Mouse (Mus musculus): ENCODE measurements around the gene Med29. TPM values are rescaled to one million over a fixed set of nuclear protein-coding genes. Genes with fewer than 3 reads are reported as not detected.
A peak's percentile ranks its signal among the peaks of the same experiment; 100 is the strongest.

The Med29 gene
- total RNA-seq, 2 experiments from 2014 or later: 22.1 to 28.3 TPM

DNA sequence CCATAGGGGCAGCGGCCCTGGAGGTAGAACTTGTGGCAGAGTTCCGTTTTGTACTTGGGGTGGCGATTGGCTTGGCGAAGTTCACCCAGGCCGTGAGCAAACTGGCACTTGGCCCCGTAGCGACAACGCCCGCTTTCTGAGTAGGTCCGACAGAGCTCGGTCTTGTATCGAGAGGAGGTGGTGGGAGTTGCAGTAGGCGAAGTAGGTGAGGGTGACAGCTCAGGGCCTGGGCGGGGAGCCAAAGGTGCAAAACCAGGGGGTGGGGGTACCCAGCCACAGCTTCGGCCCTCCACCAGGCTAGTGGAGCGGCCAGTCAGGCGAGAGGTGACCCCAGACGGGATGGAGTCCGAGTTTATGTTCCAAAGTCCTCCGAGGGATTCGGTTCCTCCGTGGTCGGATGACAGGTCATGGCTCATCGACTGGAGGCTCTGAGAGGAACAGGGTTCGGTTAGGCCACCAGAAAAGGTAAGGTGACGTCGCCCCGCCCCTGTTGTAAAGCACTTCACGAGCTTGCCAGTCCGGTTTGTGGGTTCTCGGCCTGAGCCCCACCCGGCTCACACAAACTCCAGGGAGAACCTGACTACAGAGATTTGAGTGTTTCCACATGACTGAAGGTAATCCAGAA is 14.3 kb downstream of the Med29 start:
- TF ChIP-seq CTCF (IDR thresholded peaks at IDR 0.05): no peak
- H3K4me3 ChIP-seq: peak overlapping the region; percentile 91
- peak overlapping the region; percentile 94 for H3K27ac ChIP-seq
- intact Hi-C loops (cut with DNase I): no loop called here
- DNase-seq: peak; percentile 78

DNA sequence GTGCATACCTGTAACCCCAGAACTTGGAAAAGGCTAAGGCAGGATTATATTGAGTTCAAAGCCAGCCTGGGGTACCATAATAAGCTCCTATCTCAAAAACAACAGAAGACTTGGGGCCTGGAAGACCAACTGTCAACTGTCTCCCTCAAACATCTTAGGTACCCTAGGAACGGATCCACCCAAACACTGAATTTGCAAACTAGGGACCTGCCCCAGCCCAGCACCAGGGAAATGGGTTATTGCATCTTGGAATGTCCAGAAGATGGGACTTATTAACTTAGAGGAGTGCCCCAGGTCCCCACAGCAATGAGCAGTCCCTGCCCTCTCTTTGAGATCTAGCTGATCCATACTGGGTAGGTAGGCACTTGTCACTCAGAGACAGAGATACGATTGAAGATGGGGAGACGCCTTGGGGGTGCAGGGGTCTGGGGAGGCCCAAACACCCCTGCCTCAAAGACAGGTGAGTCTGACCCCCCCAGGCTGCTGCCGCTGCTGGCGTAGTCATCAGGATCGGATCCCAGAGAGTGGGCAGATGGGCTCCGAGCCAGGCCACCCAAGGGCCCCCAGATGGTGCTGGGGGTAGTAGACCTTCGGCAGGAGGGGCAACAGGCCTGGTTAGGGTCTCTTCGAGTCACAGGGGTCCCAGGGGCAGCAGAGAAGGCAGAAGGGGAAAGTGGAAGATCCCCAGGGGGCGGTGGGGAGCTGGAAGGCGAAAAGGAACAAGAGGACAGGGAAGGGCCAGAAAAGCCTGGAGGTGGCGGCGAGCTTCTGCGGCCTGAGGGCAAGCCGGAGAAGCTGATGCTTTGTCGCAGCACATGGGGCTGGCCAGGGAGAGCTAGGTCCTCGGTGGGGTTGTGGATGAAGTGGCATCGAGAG is 15.1 kb downstream of the Med29 start:
- no peak for DNase-seq
- no peak for TF ChIP-seq CTCF (IDR thresholded peaks at IDR 0.05)
- Histone ChIP-seq H3K27ac (peak overlapping the region; percentile 94), H3K4me3 (peak overlapping the region; percentile 91)
- intact Hi-C loops (cut with DNase I): no loop called here

DNA sequence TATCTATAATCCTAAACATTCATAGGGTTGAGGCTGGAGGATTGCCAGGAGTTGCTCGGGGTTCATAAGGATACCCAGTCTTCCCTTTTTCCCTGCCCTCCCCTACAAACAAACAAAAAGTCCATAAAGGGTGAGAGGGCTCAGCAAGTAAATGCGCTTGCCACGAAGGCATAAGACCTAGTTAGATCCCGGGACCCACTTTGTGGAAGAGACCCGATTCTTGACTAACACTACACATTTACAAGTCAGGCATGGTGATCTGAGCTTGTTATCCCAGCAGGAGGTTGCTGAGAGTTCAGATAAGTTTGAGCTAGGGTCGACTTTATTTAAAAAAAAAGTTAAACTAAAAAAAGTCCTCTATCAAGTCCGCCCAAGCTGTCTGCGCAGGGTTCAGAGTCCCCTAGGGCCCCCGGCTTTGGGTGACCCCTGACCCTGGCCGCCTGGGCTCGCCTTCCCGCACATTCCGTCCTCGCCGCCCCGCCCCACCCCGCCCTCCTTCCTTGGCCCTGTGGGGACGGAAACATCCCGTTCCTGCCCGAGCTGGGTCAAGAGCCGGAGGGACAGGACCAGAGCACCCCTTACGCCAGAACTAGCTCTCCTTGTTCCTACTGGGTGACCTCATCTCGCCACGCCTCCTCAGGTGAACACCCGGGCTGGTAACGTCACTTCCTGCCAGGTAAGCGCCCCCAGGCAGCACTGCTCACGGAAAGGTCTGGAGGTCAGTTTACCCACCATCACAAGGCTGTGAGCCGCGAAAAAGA is 16.3 kb downstream of the Med29 start:
- Histone ChIP-seq H3K27ac (peak overlapping the region; percentile 94), H3K4me3 (peak overlapping the region; percentile 91)
- no peak for TF ChIP-seq CTCF (IDR thresholded peaks at IDR 0.05)
- intact Hi-C loops (cut with DNase I): no loop called here
- peak; percentile 93 for DNase-seq

DNA sequence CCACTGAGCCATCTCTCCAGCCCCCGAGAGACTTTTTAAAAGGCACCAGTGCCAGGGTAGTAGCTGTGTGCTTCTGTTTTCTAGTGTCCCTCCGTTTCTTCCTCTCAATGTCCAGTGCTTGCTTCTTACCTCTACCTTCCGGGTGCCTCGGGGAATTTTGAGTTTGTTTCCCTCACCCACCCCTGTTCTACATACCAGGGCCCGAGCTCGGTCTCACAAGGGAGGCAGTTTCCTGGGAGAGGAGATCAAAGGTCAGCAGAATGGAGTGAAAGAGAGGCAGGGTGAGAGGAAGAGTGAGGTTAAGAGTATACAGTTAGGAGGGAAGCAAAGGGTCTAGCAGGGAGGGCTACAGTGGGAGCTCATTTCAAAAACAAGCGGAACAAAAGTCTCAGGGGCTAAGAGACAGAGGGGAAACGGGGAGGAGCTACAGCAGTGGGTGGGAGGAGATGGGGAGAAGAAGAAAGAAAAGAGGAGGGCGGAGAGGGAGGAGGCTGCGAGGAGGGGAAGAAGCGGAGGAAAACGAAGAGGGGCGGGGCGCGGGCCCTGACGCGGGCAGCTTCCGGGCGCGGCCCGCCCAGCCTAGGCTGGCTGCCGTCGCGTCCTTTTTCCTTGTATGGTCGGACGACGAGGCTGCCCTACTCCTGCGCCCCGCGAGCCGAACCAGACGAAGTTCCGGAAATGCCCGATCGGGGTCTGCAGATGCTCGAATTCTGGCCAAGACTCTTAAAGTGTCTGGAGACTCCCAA is 17.2 kb downstream of the Med29 start:
- H3K4me3 ChIP-seq: peak overlapping the region; percentile 91
- intact Hi-C loops (cut with DNase I): no loop called here
- peak overlapping the region; percentile 94 for H3K27ac ChIP-seq
- DNase-seq: peak; percentile 96
- no peak for TF ChIP-seq CTCF (IDR thresholded peaks at IDR 0.05)

DNA sequence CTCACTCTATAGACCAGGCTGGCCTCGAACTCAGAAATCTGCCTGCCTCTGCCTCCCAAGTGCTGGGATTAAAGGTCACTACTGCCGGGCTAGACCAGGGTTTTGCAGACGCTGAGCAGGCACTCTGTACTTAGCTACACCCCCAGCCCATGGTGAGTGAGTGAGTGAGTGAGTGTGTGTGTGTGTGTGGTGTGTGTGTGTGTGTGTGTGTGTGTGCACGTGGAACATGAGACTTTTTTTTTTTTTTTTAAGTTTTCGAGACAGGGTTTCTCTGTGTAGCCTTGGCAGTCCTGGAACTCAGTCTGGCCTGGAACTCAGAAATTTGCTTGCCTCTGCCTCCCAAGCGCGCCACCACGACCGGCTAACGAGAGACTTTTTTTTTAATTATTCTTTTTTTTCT is 17.9 kb downstream of the Med29 start:
- DNase-seq: no peak
- intact Hi-C loops (cut with DNase I): no loop called here
- Histone ChIP-seq H3K27ac (peak overlapping the region; percentile 94), H3K4me3 (peak overlapping the region; percentile 91; the same call in 1 of the 2 replicates)
- TF ChIP-seq CTCF (IDR thresholded peaks at IDR 0.05): no peak

DNA sequence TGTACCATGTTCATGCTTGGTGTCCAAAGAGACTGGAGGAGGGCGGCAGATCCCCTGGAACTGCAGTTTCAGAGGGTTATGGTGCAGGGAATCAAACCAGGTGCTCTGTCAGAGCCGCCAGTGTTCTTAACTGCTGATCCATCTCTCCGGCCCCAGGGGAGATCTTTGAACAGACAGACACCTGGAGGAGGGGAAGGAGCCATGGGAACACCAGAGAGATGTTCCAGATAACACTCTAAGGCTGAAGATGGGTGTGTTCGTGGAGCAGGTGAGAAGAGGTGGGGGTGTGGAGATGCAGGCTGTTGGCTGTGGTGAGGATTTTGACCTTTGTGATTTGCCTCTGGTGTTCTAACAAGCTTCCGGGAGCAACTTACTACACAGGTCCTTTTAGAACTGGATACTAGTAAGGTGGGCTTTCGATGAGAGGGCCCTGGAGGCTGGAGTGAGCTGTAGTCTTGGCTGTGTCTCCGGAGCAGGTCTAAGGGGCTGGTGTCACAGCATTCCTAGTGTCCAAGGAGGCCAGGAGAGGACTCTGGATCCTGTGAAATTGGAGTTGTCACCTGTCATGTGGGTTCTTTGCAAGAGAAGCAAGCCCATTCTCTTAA is 18.5 kb downstream of the Med29 start:
- DNase-seq: no peak
- no peak for TF ChIP-seq CTCF (IDR thresholded peaks at IDR 0.05)
- intact Hi-C loops (cut with DNase I): loop anchor here (1.0 kb wide), 1 partner anchor 12 kb away; no protein-coding TSS in a partner anchor
- peak overlapping the region; percentile 94 for H3K27ac ChIP-seq
- no peak overlapping the region for H3K4me3 ChIP-seq

DNA sequence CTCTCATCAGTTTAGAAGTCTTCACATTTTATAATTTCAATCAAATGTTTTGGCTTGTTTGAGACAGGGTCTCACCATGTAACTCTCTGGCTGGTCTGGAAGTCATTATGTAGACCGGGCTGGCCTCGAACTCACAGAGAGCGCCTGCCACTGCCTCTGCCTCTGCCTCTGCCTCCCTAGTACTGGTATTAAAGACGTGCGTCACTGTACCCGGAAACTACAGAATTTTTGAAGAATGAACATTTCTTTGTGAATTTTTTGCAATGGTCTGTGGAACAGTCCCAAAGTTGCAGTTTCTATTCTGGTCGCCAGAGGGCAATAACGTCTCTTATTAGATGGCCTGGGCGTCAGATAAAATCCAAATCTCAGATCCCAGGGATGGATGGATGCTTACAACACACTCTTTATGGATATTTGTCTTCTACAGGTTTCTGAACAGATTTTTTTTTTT is 19.4 kb downstream of the Med29 start:
- peak; percentile 83 for TF ChIP-seq CTCF (IDR thresholded peaks at IDR 0.05)
- Histone ChIP-seq H3K27ac (peak overlapping the region; percentile 94), H3K4me3 (peak overlapping the region; percentile 76)
- peak; percentile 72 for DNase-seq
- intact Hi-C loops (cut with DNase I): loop anchor here (1.0 kb wide), 1 partner anchor 13 kb away; no protein-coding TSS in a partner anchor

DNA sequence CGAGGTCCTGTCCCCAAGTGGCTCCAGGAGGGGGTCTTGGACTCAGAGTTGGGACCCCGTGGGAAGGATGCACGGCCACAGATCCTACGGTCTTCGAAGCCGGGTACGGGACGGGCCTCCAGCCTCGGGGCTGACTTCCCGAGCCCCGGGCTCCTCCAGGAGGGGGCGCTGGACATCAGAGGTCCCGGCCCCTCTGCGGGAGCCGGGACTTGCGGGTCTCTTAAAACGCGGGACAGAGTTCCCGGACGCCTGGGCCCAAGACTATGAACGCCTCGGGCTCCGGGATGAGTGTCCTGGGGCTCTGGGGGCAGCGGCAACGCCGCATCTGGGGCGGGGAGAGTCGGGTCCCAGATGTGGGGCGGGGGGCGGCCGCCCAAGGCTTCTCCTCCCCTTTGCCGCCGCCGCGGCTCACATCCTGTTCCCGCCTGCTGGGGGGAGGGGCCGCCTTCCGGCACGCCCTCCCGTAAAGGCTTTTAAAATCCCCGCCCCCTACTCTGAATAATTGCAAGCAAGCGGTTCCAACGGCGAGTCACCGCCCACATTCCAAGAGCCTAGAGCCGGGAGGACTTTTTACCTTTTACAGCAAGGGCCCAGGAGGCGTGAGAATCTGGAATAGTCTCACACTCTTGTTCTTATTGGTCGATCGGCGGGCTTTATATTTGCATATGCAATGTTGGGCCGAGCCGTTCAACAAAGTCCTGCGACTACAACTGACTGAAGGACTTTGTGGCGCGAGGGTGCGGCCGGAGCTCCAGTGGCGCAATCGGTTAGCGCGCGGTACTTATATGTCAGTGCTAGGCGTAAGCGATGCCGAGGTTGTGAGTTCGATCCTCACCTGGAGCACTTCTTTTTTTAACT is 20.0 kb downstream of the Med29 start, which contains the start of gene Plekhg2:
Plekhg2 (minus strand) TSS at position 349 of the 858 bp plus-strand sequence.
- peak; percentile 97 for DNase-seq
- intact Hi-C loops (cut with DNase I): loop anchor here (1.0 kb wide), 1 partner anchor 14 kb away; no protein-coding TSS in a partner anchor
- Histone ChIP-seq H3K27ac (peak within 1 kb of the TSS; percentile 94), H3K4me3 (peak within 1 kb of the TSS; percentile 76)
- peak; percentile 83 for TF ChIP-seq CTCF (IDR thresholded peaks at IDR 0.05)

DNA sequence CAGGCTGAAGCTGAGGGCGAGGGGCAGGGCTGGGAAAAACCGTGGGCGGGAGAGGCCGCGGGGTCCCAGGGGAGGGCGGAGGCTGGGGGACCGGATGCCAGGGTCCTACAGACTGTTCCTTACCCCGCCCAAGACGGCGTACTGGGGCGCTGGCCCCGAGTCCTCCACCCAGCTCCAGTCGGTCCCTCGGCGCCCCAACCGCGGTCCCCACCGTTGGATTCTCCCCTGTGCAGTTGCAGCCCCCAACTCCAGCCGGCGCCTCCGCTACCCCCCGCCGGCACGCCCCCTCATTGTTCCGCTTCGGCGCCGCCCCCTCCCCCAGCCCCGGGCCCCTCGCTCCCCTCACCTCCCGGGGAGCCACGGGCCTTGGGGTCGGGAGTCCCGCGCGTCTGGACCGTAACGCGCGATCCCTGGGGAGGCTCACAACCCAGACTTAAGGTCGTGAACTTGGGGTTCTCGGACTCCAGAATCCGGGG is 21.0 kb downstream of the Med29 start:
- no peak for TF ChIP-seq CTCF (IDR thresholded peaks at IDR 0.05)
- DNase-seq: peak; percentile 84
- Histone ChIP-seq H3K4me3 (peak overlapping the region; percentile 76), H3K27ac (peak overlapping the region; percentile 94)
- intact Hi-C loops (cut with DNase I): loop anchor here (2.0 kb wide), 1 partner anchor 19 kb away; no protein-coding TSS in a partner anchor

DNA sequence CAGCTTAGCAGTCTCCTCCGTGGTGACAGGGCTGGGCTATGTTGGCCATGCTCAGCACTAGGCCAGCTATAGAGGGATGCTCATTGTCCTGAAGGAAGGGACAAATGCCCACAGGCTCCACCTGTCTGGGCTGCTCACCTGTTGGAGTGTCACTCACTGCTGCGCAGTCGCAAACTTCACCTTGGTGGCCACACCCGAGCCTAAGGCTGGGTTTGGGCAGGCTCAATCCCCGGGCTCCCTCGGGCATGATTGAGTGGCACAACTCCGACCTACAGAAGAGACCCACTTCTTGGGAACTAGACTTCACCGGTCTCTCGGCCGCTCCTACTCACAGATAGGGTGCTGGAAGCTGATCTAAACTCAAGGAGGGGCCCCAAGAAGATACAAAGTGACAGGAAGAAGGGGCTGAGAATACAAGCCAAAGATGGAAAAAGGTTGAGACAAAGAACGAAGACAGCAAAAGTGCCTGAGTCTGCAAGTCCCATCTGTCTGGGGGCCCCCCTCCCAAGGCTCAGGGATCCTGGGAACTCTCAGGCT is 21.5 kb downstream of the Med29 start:
- DNase-seq: no peak
- Histone ChIP-seq H3K27ac (peak overlapping the region; percentile 94), H3K4me3 (peak overlapping the region; percentile 76)
- TF ChIP-seq CTCF (IDR thresholded peaks at IDR 0.05): no peak
- intact Hi-C loops (cut with DNase I): loop anchor here (2.0 kb wide), 1 partner anchor 18 kb away; no protein-coding TSS in a partner anchor
